Mouse (Mus musculus): ENCODE measurements around the gene Mt1. TPM values are rescaled to one million over a fixed set of nuclear protein-coding genes. Genes with fewer than 3 reads are reported as not detected.

Gene Mt1
- polyA plus RNA-seq, 1 experiment from 2014 or later: 4,215 TPM

DNA sequence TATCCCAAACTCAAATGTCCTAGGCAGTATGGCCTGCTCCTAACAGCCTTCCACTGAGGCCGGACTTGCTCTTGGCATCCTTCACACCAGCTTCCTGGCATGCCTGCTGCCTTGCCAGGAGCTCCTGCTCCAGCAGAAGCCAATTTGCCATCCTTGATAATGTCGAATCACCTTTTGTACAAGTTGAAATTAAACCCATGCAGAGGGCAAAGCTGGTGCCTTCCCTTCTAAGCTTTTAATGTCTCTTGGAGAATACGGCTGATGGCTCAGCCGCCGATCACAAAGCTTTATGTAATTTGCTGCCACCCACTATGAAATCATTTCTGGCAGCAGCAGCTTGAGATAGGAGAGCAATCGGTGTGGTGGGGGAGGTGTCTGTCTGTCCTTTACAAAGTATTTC is 30.8 kb downstream of the Mt1 start:
- no peak overlapping the region for H3K4me3 ChIP-seq (replicated peaks)
- WGBS (ENCODE audit: insufficient replicate concordance): 62% methylated on average over 6 of the region's 6 CpGs
- no peaks in the 10 kb centered on the region for H3K36me3 ChIP-seq
- no peak overlapping the region for H3K9ac ChIP-seq
- no peak for DNase-seq
- no peak overlapping the region for H3K27ac ChIP-seq
- H3K27me3 ChIP-seq: peaks cover 11% of the 10 kb centered on the region; the same call in 1 of the 2 replicates
- H3K9me3 ChIP-seq (replicated peaks): no peaks in the 10 kb centered on the region
- ATAC-seq (ENCODE audit: low read depth): no peak
- H3K4me1 ChIP-seq (replicated peaks): peaks cover 8% of the 10 kb centered on the region
- H3K4me2 ChIP-seq: no peak overlapping the region

DNA sequence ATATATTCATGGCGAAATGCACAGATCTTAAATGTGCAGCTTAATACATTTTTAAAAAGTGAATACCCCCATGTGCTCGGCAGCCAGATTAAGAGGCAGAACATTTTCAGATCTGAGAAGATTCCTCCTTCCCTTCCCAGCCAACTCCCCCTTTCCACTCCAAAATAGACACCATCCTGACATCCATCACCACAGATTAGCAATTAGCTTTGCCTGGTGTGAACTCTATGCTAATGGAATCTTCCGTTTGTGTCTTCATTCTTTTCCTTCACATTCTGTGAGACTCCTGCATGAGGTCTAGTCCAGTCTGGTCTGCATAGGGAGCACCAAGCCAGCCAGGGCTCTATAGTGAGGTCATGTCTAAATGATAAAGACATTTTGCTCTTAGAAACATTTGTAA is 31.3 kb downstream of the Mt1 start:
- 51% methylated on average over 3 of the region's 3 CpGs for WGBS (ENCODE audit: insufficient replicate concordance)
- H3K4me2 ChIP-seq: no peak overlapping the region
- no peak overlapping the region for H3K4me3 ChIP-seq (replicated peaks)
- no peak for ATAC-seq (ENCODE audit: low read depth)
- H3K36me3 ChIP-seq: no peaks in the 10 kb centered on the region
- H3K27ac ChIP-seq: no peak overlapping the region
- DNase-seq: no peak
- no peak overlapping the region for H3K9ac ChIP-seq
- H3K4me1 ChIP-seq (replicated peaks): peaks cover 14% of the 10 kb centered on the region
- H3K9me3 ChIP-seq (replicated peaks): no peaks in the 10 kb centered on the region
- H3K27me3 ChIP-seq: peaks cover 11% of the 10 kb centered on the region; the same call in 1 of the 2 replicates

DNA sequence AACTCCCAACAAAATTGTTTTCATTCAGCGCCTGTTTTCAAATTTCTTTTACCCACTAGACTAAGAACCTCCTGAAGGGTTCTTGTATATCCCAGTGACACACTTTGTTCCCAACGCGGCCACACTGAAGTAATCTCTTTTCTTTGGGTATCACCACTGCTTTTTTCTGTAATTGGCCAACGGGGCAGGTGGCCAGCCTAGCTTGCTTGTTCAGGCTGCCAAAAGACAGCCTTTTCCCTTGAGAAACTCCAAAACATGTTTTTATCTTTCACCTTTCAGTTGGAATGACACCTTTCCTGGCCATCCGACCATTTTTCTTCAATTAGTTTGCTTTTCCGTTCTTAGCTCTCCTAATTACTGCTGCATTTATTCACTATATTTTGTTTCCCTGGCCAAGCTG is 34.9 kb downstream of the Mt1 start:
- H3K27me3 ChIP-seq: peaks cover 5% of the 10 kb centered on the region; the same call in 1 of the 2 replicates
- H3K4me3 ChIP-seq (replicated peaks): peak overlapping the region; percentile 82
- no peaks in the 10 kb centered on the region for H3K36me3 ChIP-seq
- ATAC-seq (ENCODE audit: low read depth): no peak
- 43% methylated on average over 6 of the region's 6 CpGs for WGBS (ENCODE audit: insufficient replicate concordance)
- H3K9ac ChIP-seq: peak overlapping the region; percentile 63
- peak overlapping the region; percentile 35; the same call in 1 of the 2 replicates for H3K27ac ChIP-seq
- no peaks in the 10 kb centered on the region for H3K9me3 ChIP-seq (replicated peaks)
- no peak for DNase-seq
- peaks cover 42% of the 10 kb centered on the region for H3K4me1 ChIP-seq (replicated peaks)
- peak overlapping the region; percentile 91 for H3K4me2 ChIP-seq

DNA sequence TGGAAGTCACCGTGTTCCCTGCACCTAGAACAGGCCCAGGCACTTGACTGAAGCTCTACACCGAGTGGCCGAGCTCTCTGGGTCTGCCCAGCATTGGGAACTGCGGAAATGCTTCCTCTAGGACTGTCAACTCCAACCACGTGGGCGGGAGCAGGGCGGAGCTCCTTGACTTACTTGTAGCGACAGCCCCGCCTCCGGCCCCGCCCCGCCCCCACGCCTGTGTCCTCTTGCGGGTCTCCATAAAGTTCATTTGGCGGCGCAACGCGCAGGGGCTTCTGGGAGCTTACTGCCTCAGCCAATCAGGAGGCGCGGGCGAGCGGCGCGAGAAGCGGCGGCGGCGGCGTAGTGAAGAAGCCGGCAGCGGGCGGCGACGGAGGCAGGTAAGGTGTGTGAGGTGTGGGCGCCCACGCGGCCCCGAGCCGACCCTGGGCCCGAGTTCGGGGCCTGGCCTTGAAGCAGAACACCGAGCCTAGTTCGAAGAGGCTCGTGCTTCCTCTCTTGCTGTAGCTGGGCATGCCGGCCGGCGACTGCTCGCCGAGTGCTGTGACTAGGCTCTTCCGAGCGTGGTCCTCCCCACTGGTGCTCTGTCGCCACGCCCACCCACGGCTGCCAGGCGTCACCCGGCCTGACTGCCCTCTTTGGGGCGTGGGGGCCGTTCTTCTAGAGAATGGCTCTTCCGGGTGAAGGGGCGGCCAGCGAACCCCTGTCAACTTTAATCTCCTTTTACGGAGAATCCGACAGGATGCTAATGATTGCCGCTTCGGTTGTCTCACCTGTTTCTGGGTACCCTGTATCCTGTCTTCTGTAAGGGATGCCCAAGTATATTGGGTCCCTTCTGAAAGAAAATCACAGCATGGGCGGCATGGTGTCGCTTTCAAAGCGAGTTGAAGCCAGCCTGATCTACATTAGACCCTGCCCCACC is 35.6 kb downstream of the Mt1 start, which contains the start of gene Nup93:
Nup93 (plus strand) TSS at position 313 of the 922 bp plus-strand sequence.
- Histone ChIP-seq H3K27ac (peak within 1 kb of the TSS; percentile 76), H3K4me1 (replicated peaks) (peaks cover 42% of the 10 kb centered on the region), H3K4me3 (replicated peaks) (peak within 1 kb of the TSS; percentile 82), H3K27me3 (no peaks in the 10 kb centered on the region), H3K9me3 (replicated peaks) (no peaks in the 10 kb centered on the region), H3K9ac (peak within 1 kb of the TSS; percentile 85), H3K36me3 (no peaks in the 10 kb centered on the region), H3K4me2 (peak within 1 kb of the TSS; percentile 91)
- DNase-seq: peak; percentile 97
- under 1% methylated on average over 68 of the region's 68 CpGs for WGBS (ENCODE audit: insufficient replicate concordance)
- ATAC-seq (ENCODE audit: low read depth): peak; percentile 92

DNA sequence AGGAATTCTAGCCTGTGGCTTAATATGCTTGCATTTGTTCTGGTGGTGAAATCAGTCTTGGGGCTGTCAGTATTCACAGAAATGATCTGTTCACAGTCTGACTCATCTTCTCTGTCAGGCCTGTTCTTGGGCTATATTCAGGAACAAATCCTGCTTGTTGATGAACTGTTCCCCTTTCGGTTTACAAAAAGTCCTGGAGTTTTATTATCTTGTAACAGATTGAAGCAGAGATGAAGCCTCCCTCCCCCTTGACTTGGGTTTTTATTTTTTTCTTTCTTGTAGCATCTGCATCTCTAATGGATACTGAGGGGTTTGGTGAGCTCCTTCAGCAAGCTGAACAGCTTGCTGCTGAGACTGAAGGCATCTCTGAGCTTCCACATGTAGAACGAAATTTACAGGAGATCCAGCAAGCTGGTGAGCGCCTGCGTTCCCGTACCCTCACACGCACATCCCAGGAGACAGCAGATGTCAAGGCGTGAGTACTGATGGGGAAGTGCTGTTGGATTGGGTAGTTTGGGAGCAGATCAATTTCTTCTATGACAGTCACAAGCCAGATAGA is 48.6 kb downstream of the Mt1 start:
- no peak overlapping the region for H3K9ac ChIP-seq
- H3K4me1 ChIP-seq (replicated peaks): peaks cover 5% of the 10 kb centered on the region
- ATAC-seq (ENCODE audit: low read depth) (no peak), DNase-seq (no peak)
- no peak overlapping the region for H3K27ac ChIP-seq
- H3K4me2 ChIP-seq: no peak overlapping the region
- no peak overlapping the region for H3K4me3 ChIP-seq (replicated peaks)
- WGBS (ENCODE audit: insufficient replicate concordance): 80% methylated on average over 7 of the region's 7 CpGs
- H3K27me3 ChIP-seq: no peaks in the 10 kb centered on the region
- H3K36me3 ChIP-seq: peaks cover 43% of the 10 kb centered on the region
- H3K9me3 ChIP-seq (replicated peaks): no peaks in the 10 kb centered on the region

Other genes starting within 250 kb of the Mt1 start
- 44.1 and 45.6 TPM in 2 replicates for gene Amfr, start 166.2 kb upstream of the Mt1 start, polyA plus RNA-seq (2015; fragmentation: Nextera tagmentation; extraction: Ambion mirVana)
- gene Nudt21, start 142.1 kb upstream of the Mt1 start, polyA plus RNA-seq (2015; fragmentation: Nextera tagmentation; extraction: Ambion mirVana): 97.3 and 110 TPM in 2 replicates
- 4.8 and 6.4 TPM in 2 replicates for gene Ogfod1, start 141.9 kb upstream of the Mt1 start, polyA plus RNA-seq (2015; fragmentation: Nextera tagmentation; extraction: Ambion mirVana)
- gene Bbs2, start 80.2 kb upstream of the Mt1 start, polyA plus RNA-seq (2015; fragmentation: Nextera tagmentation; extraction: Ambion mirVana): 2.9 and 4.2 TPM in 2 replicates
- gene Mt4, start 41.9 kb upstream of the Mt1 start, polyA plus RNA-seq (2015; fragmentation: Nextera tagmentation; extraction: Ambion mirVana): 0.78 and 0.98 TPM in 2 replicates
- 0.45 and 0.47 TPM in 2 replicates for gene Mt3, start 26.5 kb upstream of the Mt1 start, polyA plus RNA-seq (2015; fragmentation: Nextera tagmentation; extraction: Ambion mirVana)
- 1,104 and 1,162 TPM in 2 replicates for gene Mt2, start 6.4 kb upstream of the Mt1 start, polyA plus RNA-seq (2015; fragmentation: Nextera tagmentation; extraction: Ambion mirVana)
- gene Nup93, start 35.5 kb downstream of the Mt1 start, polyA plus RNA-seq (2015; fragmentation: Nextera tagmentation; extraction: Ambion mirVana): 58.7 and 65.6 TPM in 2 replicates
- not detected in 2 replicates for gene Slc12a3, start 150.1 kb downstream of the Mt1 start, polyA plus RNA-seq (2015; fragmentation: Nextera tagmentation; extraction: Ambion mirVana)
- gene Herpud1, start 207.4 kb downstream of the Mt1 start, polyA plus RNA-seq (2015; fragmentation: Nextera tagmentation; extraction: Ambion mirVana): 78.4 and 84.2 TPM in 2 replicates

Data from liver, embryonic 13.5 days (tissue).